Mouse (Mus musculus) heart, embryonic 14.5 days (tissue): Measurements from ENCODE around the gene Eps8. TPM values are rescaled to one million over a fixed set of nuclear protein-coding genes. Genes with fewer than 3 reads are reported as not detected.

Experiments used
- ATAC-seq: fragments of 200-750 bp; cut with Nextera tagmentation; 2 replicates; pipeline ENCODE4 v1.8.0; 2017; ENCODE audit warnings: low read depth, moderate TSS enrichment; ENCODE audit not compliant: insufficient number of reproducible peaks, insufficient read depth, low FRiP score
- H3K27ac ChIP-seq, 2 experiments: fragments of 200-500 bp in 1 of 2; fragments of 300-500 bp in 1 of 2; sonication (generic) in 1 of 2; replicated peaks in 1 of 2; 2 replicates each; pipeline ENCODE4 v1.5.1; 2012 to 2014; ENCODE audit warnings: low read depth in 2 of 2, low read length in 2 of 2, control low read depth in 1 of 2, mild to moderate bottlenecking in 1 of 2, mixed read lengths in 1 of 2; ENCODE audit not compliant: control insufficient read depth in 1 of 2, insufficient read depth in 1 of 2
- H3K27me3 ChIP-seq: fragments of 300-500 bp; sonication (generic); 2 replicates; pipeline ENCODE4 v1.6.1; 2014; ENCODE audit warnings: mild to moderate bottlenecking, low read length, control low read depth; ENCODE audit not compliant: control insufficient read depth, insufficient read depth
- H3K36me3 ChIP-seq: fragments of 300-500 bp; sonication (generic); 2 replicates; pipeline ENCODE4 v1.6.1; 2014; ENCODE audit warnings: mild to moderate bottlenecking, control low read depth, low read length, mixed read lengths; ENCODE audit not compliant: control insufficient read depth, insufficient read depth
- H3K4me1 ChIP-seq, 2 experiments: fragments of 200-500 bp in 1 of 2; fragments of 300-500 bp in 1 of 2; sonication (generic) in 1 of 2; 2 replicates each; pipeline ENCODE4 v1.6.1; 2012 to 2014; ENCODE audit warnings: low read length in 2 of 2, control low read depth in 1 of 2, mixed read lengths in 1 of 2; ENCODE audit not compliant: control insufficient read depth in 2 of 2, insufficient read depth in 2 of 2
- H3K4me2 ChIP-seq: fragments of 300-500 bp; sonication (generic); 2 replicates; pipeline ENCODE4 v1.6.1; 2014; ENCODE audit warnings: mild to moderate bottlenecking, low read length
- H3K4me3 ChIP-seq, 2 experiments: fragments of 200-500 bp in 1 of 2; fragments of 300-500 bp in 1 of 2; sonication (generic) in 1 of 2; 2 replicates each; pipeline ENCODE4 v1.5.1; 2012 to 2014; ENCODE audit warnings: low read length in 2 of 2, mild to moderate bottlenecking in 2 of 2, control low read depth in 1 of 2, low read depth in 1 of 2, moderate library complexity in 1 of 2; ENCODE audit not compliant: control insufficient read depth in 1 of 2, insufficient read depth in 1 of 2
- H3K9ac ChIP-seq: fragments of 300-500 bp; sonication (generic); 2 replicates; pipeline ENCODE4 v1.6.1; 2014; ENCODE audit warnings: mild to moderate bottlenecking, low read length
- H3K9me3 ChIP-seq: fragments of 300-500 bp; sonication (generic); 2 replicates; pipeline ENCODE4 v1.6.1; 2016; ENCODE audit warnings: low read length, control low read depth; ENCODE audit not compliant: control insufficient read depth
- WGBS: fragments of 180-500 bp; shearing (Covaris S2); extraction: QIAGEN DNeasy Blood & Tissue Kit; methylation state at CpG from one replicate; pipeline ENCODE4 v1.1.7; 2014; 5-methylcytosine and 5-hydroxymethylcytosine counted together
- polyA plus RNA-seq: library from polyadenylated mRNA; unstranded; fragments of >200 nt; fragmentation: Nextera tagmentation; extraction: Ambion mirVana; gene quantifications from 2 replicates; pipeline ENCODE4 v1.2.1, GENCODE M21; 2014

Gene Eps8
- 33.1 and 33.9 TPM in 2 replicates for polyA plus RNA-seq

DNA sequence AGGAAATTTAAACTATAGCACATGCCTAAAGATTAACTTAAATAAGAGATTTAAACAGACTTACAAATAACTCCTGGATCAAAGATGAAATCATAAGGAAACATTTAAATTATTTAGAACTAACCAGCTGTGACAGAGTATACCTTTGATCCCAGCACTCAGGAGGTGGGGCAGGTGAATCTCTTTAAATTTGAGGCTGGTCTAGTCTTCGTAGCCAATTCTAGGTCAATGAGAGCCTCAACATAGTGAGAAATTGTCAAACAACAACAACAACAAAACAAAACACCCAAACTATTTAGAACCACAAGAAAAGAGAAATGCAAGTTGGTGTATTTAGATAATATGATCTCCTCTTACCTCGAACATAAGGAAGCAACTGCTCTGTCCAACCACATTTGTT, at the start of gene Eps8:
Eps8 (minus strand) TSS at position 101 of the 400 bp plus-strand sequence.
- WGBS, result 89% methylated on average over 2 of the region's 2 CpGs
- Histone ChIP-seq H3K4me2 (no peak within 1 kb of the TSS), H3K4me1 (no peaks in the 10 kb centered on the region), H3K27ac (no peak within 1 kb of the TSS), H3K36me3 (no peaks in the 10 kb centered on the region), H3K9ac (no peak within 1 kb of the TSS), H3K4me3 (no peak within 1 kb of the TSS), H3K9me3 (0 out of 2 replicates have a peak, but pooled peaks cover 3% of the 10 kb centered on the region), H3K27me3 (no peaks in the 10 kb centered on the region)
- ATAC-seq, result no peak

GRCm38 (mm10) chr6:137703431-137703830, 48.8 kb upstream of the Eps8 start:
- no peaks in the 10 kb centered on the region for H3K9me3 ChIP-seq
- H3K27me3 ChIP-seq, result no peaks in the 10 kb centered on the region
- 86% methylated on average over 7 of the region's 7 CpGs for whole genome bisulfite sequencing
- H3K9ac ChIP-seq, result no peak overlapping the region
- ATAC-seq, result no peak
- no peaks in the 10 kb centered on the region for H3K36me3 ChIP-seq
- no peak overlapping the region for H3K4me3 ChIP-seq
- peaks cover 6 to 18% of the 10 kb centered on the region in 2 experiments for H3K4me1 ChIP-seq
- H3K4me2 ChIP-seq, result no peak overlapping the region
- peak overlapping the region; percentile 67 to 84 for H3K27ac ChIP-seq

- no peak overlapping the region for H3K4me3 ChIP-seq
- H3K9ac ChIP-seq, result no peak overlapping the region
- H3K9me3 ChIP-seq, result no peaks in the 10 kb centered on the region
- H3K4me1 ChIP-seq, result peaks cover 6 to 18% of the 10 kb centered on the region in 2 experiments
- H3K27ac ChIP-seq, result peak overlapping the region; percentile 67 to 84
- no peaks in the 10 kb centered on the region for H3K27me3 ChIP-seq
- 63% methylated on average over 4 of the region's 4 CpGs for WGBS
- H3K36me3 ChIP-seq, result no peaks in the 10 kb centered on the region
- H3K4me2 ChIP-seq, result no peak overlapping the region
- ATAC-seq, result peak; percentile 42; the same call in 1 of the 2 replicates
These were observed 48.2 kb upstream of the Eps8 start for GRCm38 (mm10) chr6:137702918-137703317.

DNA sequence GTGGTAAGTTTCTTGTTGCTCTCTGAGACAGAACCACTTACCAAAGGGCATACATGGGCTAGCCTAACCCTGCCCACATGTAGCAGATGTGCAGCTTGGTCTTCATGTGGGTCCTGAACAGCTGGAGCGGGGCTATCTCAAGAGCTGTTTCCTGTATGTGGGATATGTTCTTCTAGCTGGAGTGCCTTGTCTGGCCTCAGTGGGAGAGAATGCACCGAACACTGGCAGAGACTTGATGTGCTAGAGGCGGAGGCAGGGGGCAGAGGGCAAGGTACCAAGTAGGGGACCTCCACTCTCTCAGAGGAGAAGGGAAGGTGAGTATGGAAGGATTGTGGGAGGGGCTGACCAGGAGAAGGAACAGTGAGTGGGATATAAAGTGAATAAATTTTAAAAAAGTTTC, 47.5 kb upstream of the Eps8 start:
- Histone ChIP-seq H3K9ac (no peak overlapping the region), H3K9me3 (peaks cover 4% of the 10 kb centered on the region; the same call in 1 of the 2 replicates), H3K4me1 (peaks cover 6 to 18% of the 10 kb centered on the region in 2 experiments), H3K36me3 (no peaks in the 10 kb centered on the region), H3K4me3 (no peak overlapping the region), H3K27ac (peak overlapping the region; percentile 37 to 56; a peak in 3 of 4 replicates), H3K4me2 (no peak overlapping the region), H3K27me3 (no peaks in the 10 kb centered on the region)
- ATAC-seq, result no peak
- 82% methylated on average over 3 of the region's 3 CpGs for WGBS

DNA sequence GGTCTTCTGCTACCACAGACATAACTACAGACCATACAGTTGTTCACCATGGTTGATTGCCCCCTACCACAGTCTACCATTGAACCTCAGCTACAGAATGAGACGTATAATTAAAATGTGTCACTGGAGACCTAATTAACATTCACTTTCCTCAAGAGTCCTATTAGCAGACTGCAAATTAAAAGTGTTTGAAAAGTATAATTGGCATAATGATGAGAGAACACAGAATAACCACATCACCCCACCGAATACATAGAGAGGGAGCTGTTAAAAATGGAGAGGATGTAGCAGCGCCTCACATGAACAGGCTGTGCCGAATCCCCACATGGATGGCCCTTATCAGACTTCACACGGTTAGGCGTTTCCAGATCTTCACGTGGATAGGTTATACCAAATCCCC, 44.8 kb upstream of the Eps8 start:
- no peak overlapping the region for H3K27ac ChIP-seq
- 87% methylated on average over 7 of the region's 7 CpGs for WGBS
- no peak for ATAC-seq

DNA sequence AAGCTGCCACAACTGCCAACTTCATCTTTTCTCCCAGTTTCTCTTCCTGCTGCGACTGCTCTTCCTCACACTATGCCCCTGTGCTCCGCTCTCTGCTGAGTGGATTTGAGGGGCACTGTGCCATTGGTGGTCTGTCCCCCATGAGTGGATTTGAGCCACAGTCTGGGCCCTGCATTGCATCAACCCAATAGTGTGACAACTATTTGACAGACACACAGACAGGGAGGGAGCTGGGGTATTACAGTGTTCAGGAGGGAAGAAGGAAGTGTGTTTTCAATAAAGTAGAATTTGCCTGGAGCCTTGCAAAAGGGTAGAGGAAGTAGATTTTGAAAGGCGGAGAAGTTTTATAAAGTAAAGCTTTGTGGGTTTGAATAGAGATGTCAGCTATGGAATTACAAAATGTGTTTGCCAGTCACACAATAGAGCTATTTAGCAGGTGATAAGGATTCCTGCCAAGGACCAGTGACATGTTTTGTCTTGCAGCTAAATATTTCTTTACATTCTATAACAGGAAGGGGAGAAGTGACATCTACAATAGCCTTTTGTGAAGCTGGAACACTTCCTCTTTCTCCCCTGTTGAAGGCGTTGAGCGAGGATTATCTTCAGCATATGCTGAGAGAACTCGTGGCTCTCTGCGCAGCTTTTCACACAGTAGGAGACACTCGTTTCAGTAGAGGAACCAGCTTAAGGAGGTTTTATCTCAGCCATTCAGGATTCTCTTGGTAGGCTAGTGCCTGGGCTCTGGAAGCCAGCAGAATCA, 41.9 kb upstream of the Eps8 start:
- Histone ChIP-seq H3K36me3 (no peaks in the 10 kb centered on the region), H3K4me2 (no peak overlapping the region), H3K9me3 (peaks cover 4% of the 10 kb centered on the region; the same call in 1 of the 2 replicates), H3K27me3 (no peaks in the 10 kb centered on the region), H3K4me3 (no peak overlapping the region), H3K4me1 (peaks cover 2 to 9% of the 10 kb centered on the region in 2 experiments; a peak in 3 of 4 replicates), H3K27ac (peak overlapping the region; percentile 15 to 52), H3K9ac (no peak overlapping the region)
- WGBS, result 48% methylated on average over 8 of the region's 8 CpGs
- no peak for ATAC-seq

More for the DNA sequence above, 44.8 kb upstream of the Eps8 start:
- peaks cover 13 to 16% of the 10 kb centered on the region in 2 experiments for H3K4me1 ChIP-seq
- no peaks in the 10 kb centered on the region for H3K36me3 ChIP-seq
- H3K4me2 ChIP-seq, result no peak overlapping the region
- H3K9me3 ChIP-seq, result peaks cover 4% of the 10 kb centered on the region; the same call in 1 of the 2 replicates
- no peak overlapping the region for H3K9ac ChIP-seq
- no peak overlapping the region for H3K4me3 ChIP-seq
- H3K27me3 ChIP-seq, result no peaks in the 10 kb centered on the region

DNA sequence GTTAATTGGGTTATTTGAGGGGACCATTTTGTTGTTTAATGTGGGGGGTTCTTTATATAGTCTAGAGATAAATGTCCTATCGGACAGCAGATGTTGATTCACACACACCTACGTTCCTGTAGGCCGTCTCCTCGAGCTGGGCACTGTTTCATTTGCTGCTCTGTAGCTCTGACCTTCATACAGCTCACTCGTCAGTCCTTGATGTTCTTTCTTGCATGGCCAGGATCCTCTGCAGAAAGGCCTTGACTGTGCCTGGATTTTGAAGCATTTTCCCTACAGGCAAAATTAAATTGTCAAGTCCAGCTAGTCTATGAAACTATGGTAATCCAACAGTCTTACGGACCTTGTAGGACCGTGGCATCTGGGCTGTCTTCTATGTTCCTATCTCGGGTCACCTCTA, 40.4 kb upstream of the Eps8 start:
- no peak overlapping the region for H3K4me2 ChIP-seq
- H3K27me3 ChIP-seq, result no peaks in the 10 kb centered on the region
- no peak overlapping the region for H3K27ac ChIP-seq
- 82% methylated on average over 8 of the region's 8 CpGs for WGBS
- no peak overlapping the region for H3K9ac ChIP-seq
- H3K9me3 ChIP-seq, result peaks cover 4% of the 10 kb centered on the region; the same call in 1 of the 2 replicates
- no peak overlapping the region for H3K4me3 ChIP-seq
- no peaks in the 10 kb centered on the region for H3K36me3 ChIP-seq
- H3K4me1 ChIP-seq, result peaks cover 2 to 9% of the 10 kb centered on the region in 2 experiments; a peak in 3 of 4 replicates
- no peak for ATAC-seq
